7 mouse cellular contexts compared by ENCODE assay signal in the genomic region with DNA sequence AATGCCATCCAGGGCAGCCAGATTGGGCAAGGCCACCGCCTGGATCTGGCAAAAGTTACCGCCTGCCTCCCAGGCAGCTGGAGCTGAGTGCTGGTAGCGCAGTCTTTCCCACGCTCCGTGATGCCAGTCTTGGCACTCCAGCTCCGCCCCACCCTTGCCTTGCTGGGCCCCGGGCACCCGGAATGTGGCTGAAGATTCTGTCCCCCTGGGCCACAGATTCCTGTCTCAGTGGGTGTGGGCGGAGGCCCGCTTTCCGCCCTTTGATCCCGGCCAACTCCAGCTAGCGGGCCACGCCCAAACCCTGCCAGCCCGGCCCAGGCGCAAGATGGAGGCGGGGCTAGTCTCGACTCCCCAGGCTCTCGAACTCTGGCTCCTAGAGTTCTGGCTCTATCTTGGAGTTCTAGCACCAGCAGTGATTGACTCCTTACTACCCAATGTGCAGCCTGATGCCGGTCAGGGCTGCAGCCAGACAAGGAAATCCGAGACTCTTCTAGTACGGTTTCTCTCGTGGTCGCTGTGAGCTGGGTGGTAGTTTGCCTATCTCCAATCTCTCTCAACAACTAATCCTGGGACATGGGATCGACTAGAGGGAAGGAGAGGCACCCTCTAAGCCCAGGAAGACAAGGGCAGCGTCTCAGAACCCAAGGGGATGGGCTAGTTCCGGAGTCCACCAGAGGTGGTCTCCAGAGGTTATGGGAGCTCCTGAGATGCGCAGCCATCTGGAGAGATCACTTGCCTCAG. TPM values are rescaled to one million over a fixed set of nuclear protein-coding genes. Genes with fewer than 3 reads are reported as not detected.
A peak's percentile ranks its signal among the peaks of the same experiment; 100 is the strongest.
DNase-seq lines count a peak whose midpoint lies in the region; ATAC-seq lines count a peak whose summit lies in the region.

No protein-coding gene starts in this region.

- H3K27me3 ChIP-seq in forebrain, embryonic 12.5 days: peaks cover 93% of the 10 kb centered on the region

- peaks cover 22% of the 10 kb centered on the region for H3K4me1 ChIP-seq in forebrain, embryonic 12.5 days

- intact Hi-C loops in heart, postnatal 25 days (cut with DNase I): loop anchor here (2.0 to 10.0 kb wide), 3 partner anchors 50 to 226 kb away; a partner anchor contains a TSS

- H3K36me3 ChIP-seq in forebrain, embryonic 12.5 days (replicated peaks): no peaks in the 10 kb centered on the region

- DNase-seq in ES-CJ7 (ENCODE audit: low read depth, low spot score): peak; percentile 81
- DNase-seq in adrenal gland, adult 18-20 months (ENCODE audit: low spot score in 2 of 2): peak; percentile 55 to 68
- DNase-seq in heart, postnatal 25 days (ENCODE audit: low spot score): peak; percentile 73
- peak; percentile 82 to 89 for DNase-seq in kidney, postnatal 25 days
- peak; percentile 84 to 91 for DNase-seq in lung, postnatal 4 days
- peak; percentile 31 for DNase-seq in thymus, postnatal 0 days (ENCODE audit: low spot score)

- ATAC-seq in forebrain, embryonic 12.5 days (ENCODE audit: low FRiP score): no peak

- H3K27ac ChIP-seq in forebrain, embryonic 12.5 days: no peak overlapping the region

- H3K4me3 ChIP-seq in forebrain, embryonic 12.5 days (replicated peaks): peak overlapping the region; percentile 13; the same call in 1 of the 2 replicates

- peak overlapping the region; percentile 40 for H3K4me2 ChIP-seq in forebrain, embryonic 12.5 days

- no peaks in the 10 kb centered on the region for H3K9me3 ChIP-seq in forebrain, embryonic 12.5 days

- WGBS in forebrain, embryonic 12.5 days: 5% methylated on average over 28 of the region's 28 CpGs

- H3K9ac ChIP-seq in forebrain, embryonic 12.5 days: no peak overlapping the region

RNA-seq across cellular contexts. Expression of a gene that starts 8.5 kb away (rescaled TPM):
- total RNA-seq in adrenal gland, adult 18-20 months (2021): under 1 TPM; 0.54 to 0.66 TPM
- not detected in 2 replicates for polyA plus RNA-seq in forebrain, embryonic 12.5 days (2016; fragmentation: Nextera tagmentation; extraction: Ambion mirVana)
- under 1 TPM in 1 of 2 experiments, not detected in 1; 0.23 TPM for total RNA-seq in heart, postnatal 25 days (2021)
- 26.6 and 28.5 TPM in 2 replicates for polyA plus RNA-seq in thymus, postnatal 0 days (2015; fragmentation: Nextera tagmentation; extraction: Ambion mirVana)

RNA-seq across cellular contexts. Expression of a gene that starts 47.3 kb away (rescaled TPM):
- total RNA-seq in adrenal gland, adult 18-20 months (2021): 10 to 100 TPM; 13.9 to 14.3 TPM
- 144 and 149 TPM in 2 replicates for polyA plus RNA-seq in forebrain, embryonic 12.5 days (2016; fragmentation: Nextera tagmentation; extraction: Ambion mirVana)
- total RNA-seq in heart, postnatal 25 days (2021): 1 to 10 TPM; 6.4 to 7.6 TPM
- polyA plus RNA-seq in thymus, postnatal 0 days (2015; fragmentation: Nextera tagmentation; extraction: Ambion mirVana): 147 and 151 TPM in 2 replicates

RNA-seq across cellular contexts. Expression of a gene that starts 53.1 kb away (rescaled TPM):
- 1 to 10 TPM; 4.7 to 9.0 TPM for total RNA-seq in adrenal gland, adult 18-20 months (2021)
- 5.6 and 6.2 TPM in 2 replicates for polyA plus RNA-seq in forebrain, embryonic 12.5 days (2016; fragmentation: Nextera tagmentation; extraction: Ambion mirVana)
- 10 to 100 TPM; 22.4 to 34.7 TPM for total RNA-seq in heart, postnatal 25 days (2021)
- 8.3 and 10.2 TPM in 2 replicates for polyA plus RNA-seq in thymus, postnatal 0 days (2015; fragmentation: Nextera tagmentation; extraction: Ambion mirVana)

Comparison
In these comparisons a context has a peak if more than half of its experiments do, and no peak if none do; other contexts are left out.
1. DNase-seq: peak in every context shown above with its lines; median percentile 88 in lung, postnatal 4 days; 86 in kidney, postnatal 25 days; 81 in ES-CJ7; 73 in heart, postnatal 25 days; 62 in adrenal gland, adult 18-20 months; 31 in thymus, postnatal 0 days.